Mouse (Mus musculus): ENCODE data around the gene Prr36.
"Not testable (repeated sequence)": the region's sequence is repeated elsewhere in the genome, so short reads cannot be mapped to it uniquely, and the experiment has no call there.

DNA sequence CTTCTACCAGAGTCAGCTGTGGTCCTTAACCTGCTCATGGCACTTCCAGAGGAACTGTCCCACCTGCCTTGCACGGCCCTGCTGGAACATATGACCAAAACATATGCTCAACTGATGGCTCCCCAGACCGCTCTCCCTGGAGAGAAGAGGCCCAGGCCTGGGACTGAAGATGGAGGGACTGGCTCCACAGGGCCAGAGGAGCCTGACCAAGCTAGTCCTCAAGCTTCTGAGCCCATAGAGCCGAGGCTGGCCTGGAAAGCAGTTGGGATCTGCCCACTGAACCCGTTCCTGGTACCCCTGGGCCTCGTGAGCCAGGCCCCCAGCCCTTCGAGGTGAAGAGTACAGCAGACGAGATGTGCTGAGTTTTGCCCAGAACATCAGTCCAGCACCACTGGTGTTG lies 38.2 kb upstream of the Prr36 start:
- TF ChIP-seq CTCF (IDR thresholded peaks at IDR 0.05; ENCODE audit: control insufficient read depth, insufficient read depth, insufficient read length); USF1 (IDR thresholded peaks at IDR 0.05; ENCODE audit: low read depth); MAX (IDR thresholded peaks at IDR 0.05); MYOD1 (IDR thresholded peaks at IDR 0.05; ENCODE audit: control insufficient read depth, insufficient read length, low read depth); CEBPB (IDR thresholded peaks at IDR 0.05; ENCODE audit: low read depth); MYOG (IDR thresholded peaks at IDR 0.05; ENCODE audit: control insufficient read depth, extremely low read depth, insufficient read length): not testable (repeated sequence)

Measured in C2C12 (cell line).